Mouse (Mus musculus) spleen, postnatal 4 days (tissue): ENCODE results near the gene Cideb.

Experiments
- DNase-seq, 2 experiments: peaks; one replicate each; pipeline ENCODE4 v3.0.0; 2022; ENCODE audit warnings: low spot score in 2 of 2

The Cideb gene

GRCm38 (mm10) chr14:55758363-55758784 is at the start of gene Cideb:
Gene Cideb (minus strand): TSS chr14:55758458.
- no peak for DNase-seq

DNA sequence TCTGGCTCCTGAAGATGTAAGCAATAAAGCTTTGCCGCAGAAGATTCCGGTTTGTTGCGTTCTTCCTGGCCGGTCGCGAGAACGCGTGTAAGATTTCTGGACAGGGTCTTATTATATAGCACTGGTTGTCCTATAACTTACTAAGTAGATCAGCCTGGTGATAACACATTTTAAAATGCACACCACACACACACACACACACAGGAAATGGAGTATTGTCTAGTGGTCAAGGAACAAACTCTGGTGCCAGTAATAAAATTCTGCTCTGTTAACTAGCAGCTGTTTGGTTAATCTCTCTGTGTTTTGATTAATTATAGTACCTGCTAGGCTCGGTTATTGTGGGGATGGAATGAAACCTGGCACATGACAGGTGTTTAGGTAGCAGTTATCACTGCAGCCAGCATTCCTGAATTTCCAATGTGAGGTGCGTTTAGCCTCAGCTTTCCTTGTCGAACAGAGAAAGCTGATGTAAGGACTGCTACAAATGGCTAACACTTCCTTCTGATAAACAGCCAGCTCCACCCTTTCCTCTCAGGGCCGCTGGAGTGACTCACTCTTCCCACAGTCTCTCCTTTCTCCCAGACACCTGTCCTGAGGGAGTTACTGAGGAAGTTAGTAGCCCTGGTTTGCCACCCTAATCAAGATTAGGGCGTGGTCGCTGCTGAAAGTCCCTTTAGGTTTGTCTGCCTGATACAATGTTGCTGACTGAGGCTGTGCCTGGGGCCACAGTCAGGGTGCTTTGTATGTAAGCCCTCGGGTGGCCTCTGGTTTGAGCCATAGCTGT is 37.3 kb upstream of the Cideb start:
- peak in 1 of 2 experiments; percentile 47 for DNase-seq

GRCm38 (mm10) chr14:55793946-55794345 is 35.7 kb upstream of the Cideb start:
- DNase-seq: peak in 1 of 2 experiments; percentile 32

DNA sequence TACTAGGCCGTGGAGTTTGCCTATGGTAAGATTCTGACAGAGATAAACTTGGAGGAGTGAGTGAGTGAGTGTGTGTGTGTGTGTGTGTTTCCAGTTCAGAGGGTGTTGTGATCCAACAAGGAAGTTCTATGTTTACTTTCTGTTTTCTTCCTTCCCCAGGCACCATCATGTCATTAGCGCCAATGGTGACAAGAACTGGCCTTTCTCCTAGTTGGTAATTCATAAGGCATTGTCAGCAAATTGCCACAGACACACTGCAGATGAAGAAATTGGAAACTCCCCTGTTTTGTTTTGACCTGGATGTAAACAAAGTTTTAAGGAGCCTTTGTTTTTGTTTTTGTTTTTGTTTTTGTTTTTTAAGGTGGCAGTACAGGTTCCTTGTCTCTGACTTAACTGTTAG is 35.2 kb upstream of the Cideb start:
- DNase-seq: no peak

DNA sequence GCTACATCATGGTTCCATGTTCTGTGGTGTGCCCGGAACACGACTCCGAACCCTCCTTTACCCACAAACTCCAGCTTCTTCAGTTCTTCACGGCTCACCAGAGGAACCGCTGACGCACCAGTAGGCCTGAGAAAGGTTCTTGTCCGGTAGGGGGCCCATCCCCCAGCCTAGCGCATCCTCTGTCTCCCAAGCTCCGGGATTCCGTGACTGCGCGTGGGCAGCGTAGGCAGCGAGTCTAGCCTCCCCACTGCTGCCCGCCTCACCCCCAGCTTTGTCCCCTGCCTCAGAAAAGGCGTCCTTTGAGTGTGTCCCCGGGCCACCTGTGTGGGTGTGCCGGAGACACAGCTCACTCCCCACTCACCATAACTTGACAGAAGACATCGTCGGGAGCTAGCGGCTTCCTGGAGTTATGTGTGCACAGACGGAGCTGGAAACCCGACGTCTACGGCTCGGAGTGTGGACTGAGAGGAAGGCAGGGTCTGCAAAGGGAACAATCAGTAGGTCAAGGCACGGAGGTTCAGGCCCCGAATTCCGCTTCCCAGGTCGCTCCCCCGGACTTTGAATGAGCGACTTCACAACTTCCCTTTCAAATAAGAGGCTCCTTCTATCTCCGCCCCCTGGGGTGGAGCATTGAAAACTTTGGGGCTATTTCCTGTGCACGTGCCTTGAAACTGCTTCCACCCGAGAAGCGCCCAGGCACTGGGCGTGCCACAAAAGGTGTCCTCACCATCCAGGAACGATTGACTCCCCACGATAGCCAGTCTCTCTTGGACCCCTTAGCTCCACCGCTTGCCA is 30.2 kb upstream of the Cideb start, which contains the start of gene Ripk3:
Gene Ripk3 (minus strand): TSS at position 610 of the 795 bp plus-strand sequence.
- peak; percentile 55 to 72 for DNase-seq

DNA sequence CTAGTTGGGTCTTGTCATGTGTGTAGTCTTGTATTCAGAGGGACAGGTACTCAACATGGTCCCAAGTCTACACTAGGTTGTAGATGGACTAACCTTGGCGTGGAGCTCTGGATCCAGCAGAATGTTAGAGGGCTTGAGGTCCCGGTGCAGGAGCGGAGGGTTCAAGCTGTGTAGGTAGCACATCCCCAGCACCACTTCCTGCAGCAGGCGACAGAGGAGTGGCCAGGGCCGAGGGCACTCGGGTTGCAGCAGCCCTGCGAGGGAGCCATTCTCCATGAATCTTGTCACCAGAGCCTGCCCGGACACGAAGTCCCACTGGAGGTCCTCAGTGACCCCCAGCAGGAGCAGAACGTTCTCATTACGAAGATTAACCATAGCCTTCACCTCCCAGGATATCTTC is 29.5 kb upstream of the Cideb start:
- DNase-seq: peak; percentile 12 to 60

- DNase-seq: peak; percentile 12 to 57
These were observed 26.9 kb upstream of the Cideb start for GRCm38 (mm10) chr14:55785195-55785594.

- peak in 1 of 2 experiments; percentile 60 for DNase-seq
These were observed 25.6 kb upstream of the Cideb start, which contains the start of gene Adcy4 for GRCm38 (mm10) chr14:55783958-55784235. Gene Adcy4 (minus strand): TSS chr14:55784095.

- DNase-seq: peak; percentile 10 to 59
These were observed 25.1 kb upstream of the Cideb start for GRCm38 (mm10) chr14:55783171-55783957.

DNA sequence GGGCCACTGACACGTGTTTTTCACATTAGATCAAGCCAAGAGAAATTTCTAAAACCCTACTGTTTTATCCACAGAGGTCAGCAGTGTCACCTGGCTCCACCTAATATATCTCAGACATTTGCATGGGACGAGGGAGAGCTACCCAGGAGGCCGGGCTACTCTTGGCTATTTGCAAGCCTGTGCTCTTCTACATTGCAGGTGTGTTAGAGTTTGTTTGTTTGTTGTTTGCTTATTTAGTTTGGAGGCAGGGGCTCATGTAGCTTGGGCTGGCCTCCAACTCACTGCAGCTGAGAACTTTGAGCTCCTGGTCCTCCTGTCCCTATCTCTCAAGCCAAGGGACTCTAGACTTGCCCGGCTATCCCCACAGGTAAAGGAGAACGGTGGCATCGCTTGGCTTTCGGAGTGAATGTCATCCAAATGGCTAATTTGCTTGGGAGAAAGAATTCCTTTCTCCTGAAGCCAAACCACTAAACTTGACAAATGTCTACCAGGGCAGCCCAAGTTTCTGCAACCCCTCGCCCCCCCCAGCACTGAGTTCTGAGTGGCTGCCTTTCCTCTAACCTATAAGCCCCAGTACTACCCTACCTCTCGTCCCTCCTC is 24.2 kb upstream of the Cideb start:
- peak in 1 of 2 experiments; percentile 49 for DNase-seq

- peak; percentile 48 to 74 for DNase-seq
These were observed 23.1 kb upstream of the Cideb start for GRCm38 (mm10) chr14:55781310-55781709.

DNA sequence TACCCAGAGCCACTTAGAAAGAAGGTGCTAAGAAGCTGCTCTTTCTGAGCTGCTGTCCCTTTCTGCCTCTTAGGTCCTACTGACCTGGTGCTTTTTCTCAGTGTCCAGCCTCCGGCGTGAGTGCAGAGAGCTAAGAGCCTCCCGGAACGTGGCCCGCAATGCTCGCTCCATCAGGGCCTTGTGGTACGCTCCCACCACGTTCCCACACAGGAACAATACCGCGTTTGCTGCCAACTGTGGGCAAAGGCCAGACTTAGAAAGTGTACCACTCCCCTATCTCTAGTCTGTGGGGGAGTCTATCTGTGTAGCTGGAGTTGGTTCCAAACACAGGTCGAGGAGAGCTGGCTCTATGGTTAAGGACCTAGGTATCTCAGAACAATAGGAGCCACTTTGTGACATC is 22.5 kb upstream of the Cideb start:
- peak; percentile 12 to 62 for DNase-seq

GRCm38 (mm10) chr14:55779656-55780055 is 21.4 kb upstream of the Cideb start:
- DNase-seq: peak; percentile 10 to 56

DNA sequence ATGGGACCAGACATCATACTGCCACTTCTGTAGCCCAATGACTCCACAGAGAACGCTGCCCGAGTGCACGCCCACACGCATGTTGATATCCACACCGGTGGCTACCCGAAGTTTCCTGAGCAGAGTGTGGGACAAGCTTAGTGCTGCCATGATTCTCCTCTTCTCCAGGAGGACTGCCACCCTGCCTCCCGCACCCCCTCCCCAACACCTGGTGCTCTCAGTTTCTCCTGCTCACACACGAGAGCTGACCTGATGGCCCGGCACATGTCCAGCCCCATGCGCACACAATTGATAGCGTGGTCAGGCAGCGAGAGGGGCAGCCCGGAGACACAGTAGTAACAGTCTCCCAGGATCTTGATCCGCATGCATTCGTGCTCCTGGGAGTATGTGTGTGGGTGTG is 20.4 kb upstream of the Cideb start:
- DNase-seq: peak; percentile 11 to 56

- peak in 1 of 2 experiments; percentile 58 for DNase-seq
These were observed 19.5 kb upstream of the Cideb start for GRCm38 (mm10) chr14:55777806-55778205.

- peak in 1 of 2 experiments; percentile 41 for DNase-seq
These were observed 18.9 kb upstream of the Cideb start for GRCm38 (mm10) chr14:55777176-55777575.

- DNase-seq: no peak
These were observed 18.5 kb upstream of the Cideb start for GRCm38 (mm10) chr14:55776711-55777110.

- peak in 1 of 2 experiments; percentile 20 for DNase-seq
These were observed 10.9 kb upstream of the Cideb start for GRCm38 (mm10) chr14:55769087-55769703.

DNA sequence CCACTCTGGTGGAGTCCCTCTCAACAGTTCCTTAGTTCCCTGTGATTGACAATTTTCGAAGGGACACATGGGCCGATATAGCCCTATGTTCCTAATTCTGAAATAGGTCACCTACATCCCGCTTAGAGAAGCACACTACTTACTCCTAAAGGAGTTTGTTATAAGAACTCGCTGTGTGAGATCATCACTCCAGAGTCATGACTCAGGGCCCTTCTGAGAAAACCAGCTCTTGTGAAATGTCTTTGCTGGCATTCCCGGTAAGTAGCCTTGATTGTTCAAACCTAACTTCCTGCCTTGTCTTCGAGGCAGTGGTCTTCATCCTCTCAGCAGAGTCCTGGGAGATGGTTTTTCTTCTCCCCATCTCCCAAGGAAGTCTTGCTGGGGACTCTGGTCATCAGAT is 10.3 kb upstream of the Cideb start:
- DNase-seq: no peak

DNA sequence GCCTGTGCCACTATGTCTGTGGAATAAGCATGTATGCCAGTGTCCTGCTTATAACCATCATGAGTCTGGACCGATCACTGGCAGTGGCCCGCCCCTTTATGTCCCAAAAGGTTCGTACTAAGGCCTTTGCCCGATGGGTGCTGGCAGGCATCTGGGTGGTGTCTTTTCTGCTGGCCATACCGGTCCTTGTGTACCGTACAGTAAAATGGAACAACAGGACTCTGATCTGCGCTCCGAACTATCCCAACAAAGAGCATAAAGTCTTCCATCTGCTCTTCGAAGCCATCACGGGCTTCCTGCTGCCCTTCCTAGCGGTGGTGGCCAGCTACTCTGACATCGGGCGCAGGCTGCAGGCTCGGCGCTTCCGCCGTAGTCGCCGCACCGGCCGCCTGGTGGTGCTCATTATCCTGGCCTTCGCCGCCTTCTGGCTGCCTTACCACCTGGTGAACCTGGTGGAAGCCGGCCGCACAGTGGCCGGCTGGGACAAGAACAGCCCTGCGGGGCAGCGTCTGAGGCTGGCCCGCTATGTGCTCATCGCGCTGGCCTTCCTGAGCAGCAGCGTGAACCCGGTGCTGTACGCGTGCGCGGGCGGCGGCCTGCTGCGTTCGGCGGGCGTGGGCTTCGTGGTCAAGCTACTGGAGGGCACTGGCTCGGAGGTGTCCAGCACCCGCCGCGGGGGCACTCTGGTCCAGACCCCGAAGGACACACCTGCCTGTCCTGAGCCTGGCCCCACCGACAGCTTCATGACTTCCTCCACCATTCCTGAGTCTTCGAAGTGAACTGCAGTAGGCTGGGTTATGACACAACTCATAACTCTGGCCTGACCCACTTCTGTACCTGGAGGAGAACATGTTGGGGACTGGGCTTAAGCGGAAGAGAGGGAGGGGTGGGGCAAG is 9.5 kb upstream of the Cideb start:
- peak; percentile 50 to 79 for DNase-seq
